Mouse (Mus musculus): Measurements from ENCODE around the gene Cnr2. TPM values are rescaled to one million over a fixed set of nuclear protein-coding genes. Genes with fewer than 3 reads are reported as not detected.

Cnr2 gene
- polyA plus RNA-seq (2012; rRNA removed), result 1.5 and 2.2 TPM in 2 replicates

GRCm38 (mm10) chr4:135895071-135895571 lies at the start of gene Cnr2:
Gene Cnr2 (plus strand): TSS chr4:135895394.
- WGBS, result 64% methylated on average over 8 of the region's 8 CpGs
- DNase-seq (ENCODE audit: low read depth, low spot score), result no peak

DNA sequence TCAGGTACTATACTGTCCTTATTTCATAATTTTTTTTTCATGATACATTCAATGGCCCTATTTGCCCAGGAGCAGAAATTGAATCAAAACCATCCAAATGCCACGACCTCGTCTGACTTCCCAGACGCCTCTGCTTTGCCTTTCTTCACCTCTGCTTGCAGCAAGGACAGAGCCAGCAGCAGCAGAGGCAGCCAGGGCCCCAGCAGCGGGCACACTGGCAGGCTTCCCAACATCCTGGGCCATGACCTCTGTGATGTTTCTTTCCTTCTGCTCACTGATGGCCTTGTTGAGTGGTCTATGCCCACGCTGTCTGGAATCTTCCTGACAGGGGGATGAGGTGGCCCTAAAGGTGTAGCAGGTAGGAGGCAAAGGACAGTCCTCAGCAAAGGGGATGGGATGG lies 47.6 kb upstream of the Cnr2 start:
- no peak for DNase-seq (ENCODE audit: low read depth, low spot score)
- WGBS, result 52% methylated on average over 5 of the region's 5 CpGs

GRCm38 (mm10) chr4:135850411-135851095 lies 44.6 kb upstream of the Cnr2 start:
- WGBS, result 33% methylated on average over 13 of the region's 13 CpGs
- no peak for DNase-seq (ENCODE audit: low read depth, low spot score)

DNA sequence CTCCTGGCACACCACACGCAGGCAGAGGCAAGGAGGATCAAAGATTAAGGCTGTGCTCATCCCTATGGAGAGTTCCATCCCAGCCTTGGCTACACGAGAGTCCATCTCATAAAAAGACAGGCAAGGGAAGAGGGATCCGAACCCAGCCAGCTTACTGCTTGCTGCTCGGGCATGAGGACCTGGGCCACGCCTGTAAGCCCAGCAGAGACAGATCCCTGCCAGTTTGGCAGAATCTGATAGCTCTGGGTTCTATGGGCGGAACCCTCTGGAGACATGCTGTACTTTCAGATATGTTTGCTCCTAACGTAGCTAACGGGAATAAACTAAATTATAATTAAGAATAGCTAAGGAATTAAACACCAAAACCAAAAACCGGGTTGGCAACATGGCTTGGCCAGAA lies 43.3 kb upstream of the Cnr2 start:
- 73% methylated on average over 9 of the region's 9 CpGs for WGBS
- DNase-seq (ENCODE audit: low read depth, low spot score), result no peak

GRCm38 (mm10) chr4:135853987-135854546 lies 41.1 kb upstream of the Cnr2 start:
- whole genome bisulfite sequencing, result 93% methylated on average over 14 of the region's 14 CpGs
- DNase-seq (ENCODE audit: low read depth, low spot score), result no peak

DNA sequence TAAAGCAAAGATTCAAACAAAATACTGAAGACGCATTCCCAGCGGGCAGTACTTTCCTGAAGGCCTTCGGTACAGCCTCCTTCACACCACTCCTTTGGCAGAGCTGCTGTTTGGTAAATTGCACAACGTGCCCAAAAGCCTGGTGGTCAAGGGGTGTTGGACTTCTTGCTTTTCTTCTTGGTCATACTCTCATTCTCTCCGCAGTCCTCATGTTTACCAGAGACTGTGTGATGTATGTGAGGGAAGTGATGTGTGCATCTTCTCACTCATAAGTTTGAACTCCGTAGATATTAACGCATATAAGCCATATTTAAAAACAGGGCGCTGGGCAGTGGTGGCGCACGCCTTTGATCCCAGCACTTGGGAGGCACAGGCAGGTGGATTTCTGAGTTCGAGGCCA lies 40.6 kb upstream of the Cnr2 start:
- no peak for DNase-seq (ENCODE audit: low read depth, low spot score)
- 73% methylated on average over 11 of the region's 11 CpGs for WGBS

GRCm38 (mm10) chr4:135855080-135855479 lies 40.1 kb upstream of the Cnr2 start:
- no peak for DNase-seq (ENCODE audit: low read depth, low spot score)
- 4% methylated on average over 6 of the region's 6 CpGs for WGBS

DNA sequence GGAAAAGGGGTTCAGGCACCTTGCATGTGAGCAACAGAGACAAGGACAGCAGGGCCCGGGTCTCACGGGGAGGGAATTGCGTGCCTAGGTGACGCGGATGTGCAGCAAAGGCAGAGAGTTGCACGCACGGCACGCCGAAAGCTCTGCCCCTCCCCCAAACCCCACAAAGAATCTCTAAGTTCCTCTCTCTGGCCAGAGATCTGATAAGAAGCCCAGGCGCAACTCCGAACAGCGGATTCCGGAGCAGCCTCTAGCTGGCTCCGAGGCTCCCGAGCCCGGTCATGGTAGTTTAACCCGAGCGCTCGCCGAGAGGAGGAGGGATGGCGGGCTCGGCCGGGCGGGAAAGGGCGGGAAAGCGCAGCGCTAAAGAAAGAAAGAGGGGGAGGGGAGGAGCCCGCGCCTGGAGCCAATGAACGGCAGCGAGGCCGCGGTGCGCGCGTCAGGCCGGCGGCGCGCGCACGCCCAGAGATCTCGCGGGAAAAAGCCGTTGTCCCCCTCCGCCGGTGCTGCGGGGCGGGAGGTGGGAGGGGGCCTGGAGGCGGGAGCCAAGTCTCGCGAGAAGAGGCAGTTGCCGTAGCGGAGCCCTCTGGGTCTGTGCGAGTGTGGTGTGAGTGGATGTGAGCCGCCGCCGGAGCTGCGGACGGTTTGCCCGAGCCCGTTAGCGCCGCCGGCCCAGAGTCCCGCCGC lies 39.5 kb upstream of the Cnr2 start, which contains the start of gene Srsf10:
Srsf10 (plus strand) TSS at position 212 of the 687 bp plus-strand sequence.
- DNase-seq (ENCODE audit: low read depth, low spot score), result peak; percentile 76
- WGBS, result under 1% methylated on average over 65 of the region's 67 CpGs

GRCm38 (mm10) chr4:135856223-135857091 lies 38.7 kb upstream of the Cnr2 start:
- no peak for DNase-seq (ENCODE audit: low read depth, low spot score)
- WGBS, result under 1% methylated on average over 90 of the region's 91 CpGs

GRCm38 (mm10) chr4:135857597-135858186 lies 37.5 kb upstream of the Cnr2 start:
- DNase-seq (ENCODE audit: low read depth, low spot score), result no peak
- WGBS, result 3% methylated on average over 7 of the region's 7 CpGs

DNA sequence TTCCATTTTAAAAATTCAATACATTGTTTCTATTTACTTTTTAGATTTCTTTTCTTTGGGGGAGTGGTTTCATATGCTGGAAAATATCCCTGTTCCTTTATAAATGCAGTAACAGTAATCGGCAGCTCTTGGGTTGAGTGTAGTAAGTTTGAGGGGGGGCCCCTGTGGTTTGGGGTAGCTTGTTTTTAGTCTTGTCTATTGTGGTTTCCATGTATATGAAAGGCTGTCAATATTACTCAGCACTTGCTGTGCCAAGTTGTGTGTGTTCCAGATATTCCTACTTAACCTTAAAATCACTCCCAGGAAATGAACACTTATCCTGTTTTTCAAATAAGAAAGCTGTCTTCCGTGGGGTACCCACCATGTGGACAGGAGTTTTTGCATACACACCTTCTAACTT lies 26.2 kb upstream of the Cnr2 start:
- WGBS, result 34% methylated on average over 2 of the region's 2 CpGs
- no peak for DNase-seq (ENCODE audit: low read depth, low spot score)

DNA sequence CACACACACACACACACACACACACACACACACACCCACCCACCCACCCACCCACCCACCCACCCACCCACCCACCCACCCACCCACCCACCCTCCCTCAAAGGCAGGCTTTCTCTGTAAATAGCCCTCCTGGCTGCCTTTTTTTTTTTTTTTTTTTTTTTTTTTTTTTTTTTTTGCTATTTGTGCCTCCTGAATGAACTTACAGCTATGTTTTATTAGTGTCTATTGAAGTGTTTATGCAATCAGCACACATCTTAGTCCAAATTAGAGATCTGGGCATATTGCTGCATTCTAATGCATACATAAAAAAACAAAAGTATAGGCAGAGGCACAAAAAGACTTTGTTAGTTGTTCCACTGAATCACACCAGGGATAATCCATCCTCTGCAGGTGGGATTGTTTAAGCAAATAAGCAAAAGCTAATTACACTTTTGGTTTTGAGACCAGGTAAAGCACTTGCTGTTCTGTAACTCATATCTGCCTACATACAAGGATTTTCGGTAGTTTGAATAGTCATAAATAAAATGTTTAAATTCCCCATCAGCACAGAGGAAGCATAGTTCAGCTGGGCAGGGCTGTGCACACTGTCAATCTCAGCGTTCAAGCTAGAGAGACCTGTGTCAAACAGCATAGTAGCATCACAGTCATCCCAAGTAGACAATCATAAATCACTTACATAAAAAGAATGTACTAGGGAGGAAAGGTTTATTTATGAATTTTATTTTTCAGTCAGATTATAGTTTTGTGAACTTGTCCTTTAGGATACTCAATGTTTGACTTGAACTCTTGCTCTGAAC lies 24.8 kb upstream of the Cnr2 start:
- DNase-seq (ENCODE audit: low read depth, low spot score), result no peak
- 7% methylated on average over 2 of the region's 2 CpGs for WGBS

GRCm38 (mm10) chr4:135872015-135872414 lies 23.2 kb upstream of the Cnr2 start:
- DNase-seq (ENCODE audit: low read depth, low spot score), result no peak
- 10% methylated on average over 3 of the region's 3 CpGs for WGBS

DNA sequence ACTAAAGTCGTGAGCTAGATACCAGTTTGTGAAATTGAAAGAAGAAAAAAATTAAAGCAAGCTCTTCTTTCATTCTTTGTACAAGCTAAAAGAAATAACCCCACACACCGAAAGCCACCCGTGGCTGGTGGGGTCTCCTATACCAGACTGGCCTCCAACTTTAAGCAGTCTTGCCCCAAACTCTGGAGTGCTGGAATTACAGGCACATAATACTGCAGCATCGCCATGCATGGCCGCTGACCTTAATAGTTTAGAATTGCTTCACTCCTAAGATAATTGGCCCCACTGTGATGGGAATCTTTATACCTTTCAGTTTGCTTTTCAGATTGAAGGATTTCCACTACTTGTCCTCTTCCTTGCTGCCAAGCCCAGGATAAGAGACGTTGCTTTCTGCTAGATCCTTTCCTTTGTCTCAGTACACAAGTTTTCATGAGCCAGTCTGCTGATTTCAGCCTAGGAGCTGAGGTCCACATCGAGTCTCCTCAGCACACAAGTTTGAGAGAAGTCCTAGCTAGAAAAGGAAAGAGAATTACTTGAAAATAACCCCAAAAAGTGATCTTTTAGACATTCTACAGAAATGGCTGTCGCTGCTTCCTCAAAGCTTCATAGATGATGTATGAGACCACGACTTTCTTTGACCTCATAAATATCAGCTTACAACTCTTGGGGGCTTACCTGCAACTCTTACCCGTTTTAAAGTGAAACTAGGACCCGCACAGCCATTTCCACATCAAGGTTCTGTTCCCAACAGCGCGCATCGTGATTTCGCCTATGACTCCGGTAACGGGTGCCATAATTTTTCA lies 22.4 kb upstream of the Cnr2 start:
- WGBS, result 1% methylated on average over 17 of the region's 17 CpGs
- no peak for DNase-seq (ENCODE audit: low read depth, low spot score)

DNA sequence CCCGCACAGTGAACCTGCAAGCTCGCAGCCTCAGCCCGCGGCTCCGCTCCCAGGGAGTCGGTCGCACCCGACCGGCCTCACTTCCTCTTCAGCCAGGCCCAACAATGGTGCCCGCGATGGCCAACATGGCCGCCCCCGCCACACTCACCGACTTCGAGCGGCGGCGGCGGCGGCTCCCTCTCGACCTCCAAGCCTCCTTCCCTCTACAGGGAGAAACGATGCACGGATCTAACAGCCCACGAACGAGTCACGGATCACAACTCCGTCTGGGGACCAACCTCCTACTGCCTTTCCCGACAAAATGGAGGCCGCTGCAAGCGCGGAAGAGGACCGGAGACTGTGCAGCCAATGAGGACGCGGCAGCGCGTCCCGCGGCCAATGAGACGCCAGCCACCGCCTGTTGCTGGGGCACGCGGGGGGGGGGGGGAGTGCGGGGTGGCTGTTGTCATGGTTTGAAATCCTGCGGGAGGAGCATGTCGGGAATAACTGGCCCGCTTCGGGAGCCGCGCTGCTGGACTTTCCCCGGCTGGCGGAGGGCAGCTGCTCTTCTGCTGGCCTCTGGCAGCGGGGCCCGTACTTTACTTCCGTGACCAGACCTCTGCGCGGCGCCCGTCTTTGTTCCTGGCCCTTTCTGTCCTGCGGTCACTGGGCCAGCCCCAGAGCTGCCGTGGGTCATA lies 21.5 kb upstream of the Cnr2 start, which contains the start of gene Pnrc2:
Pnrc2 (minus strand) TSS at position 325 of the 677 bp plus-strand sequence.
- peak; percentile 67 for DNase-seq (ENCODE audit: low read depth, low spot score)
- WGBS, result under 1% methylated on average over 59 of the region's 60 CpGs

GRCm38 (mm10) chr4:135874564-135875535 lies 20.3 kb upstream of the Cnr2 start:
- 80% methylated on average over 10 of the region's 10 CpGs for WGBS
- DNase-seq (ENCODE audit: low read depth, low spot score), result no peak

Measured in large intestine, adult 2 months (tissue).